Mouse (Mus musculus): ENCODE measurements around the gene Pank4. TPM values are rescaled to one million over a fixed set of nuclear protein-coding genes. Genes with fewer than 3 reads are reported as not detected.

Pank4 gene
- polyA plus RNA-seq, 1 experiment from 2014 or later, result 14.9 TPM

GRCm38 (mm10) chr4:154957289-154957993 is 6.5 kb upstream of the Pank4 start:
- Histone ChIP-seq H3K4me3 (ENCODE audit: low read depth, low read length) (no peak overlapping the region), H3K27me3 (ENCODE audit: control insufficient read depth, insufficient read depth, low read length) (peaks cover 11% of the 10 kb centered on the region; the same call in 1 of the 2 replicates), H3K27ac (replicated peaks) (no peak overlapping the region), H3K36me3 (ENCODE audit: control insufficient read depth, insufficient read depth, low read length) (no peaks in the 10 kb centered on the region), H3K4me1 (replicated peaks; ENCODE audit: control insufficient read depth, insufficient read depth) (peaks cover 9% of the 10 kb centered on the region), H3K9ac (ENCODE audit: low read length) (no peak overlapping the region), H3K4me2 (replicated peaks; ENCODE audit: low read depth) (no peak overlapping the region), H3K9me3 (ENCODE audit: control insufficient read depth, low read length) (no peaks in the 10 kb centered on the region)
- WGBS, result 41% methylated on average over 13 of the region's 13 CpGs
- TF ChIP-seq EP300 (optimal IDR thresholded peaks at IDR 0.05) (no peak), CTCF (IDR thresholded peaks at IDR 0.05; ENCODE audit: low read depth) (no peak)
- DNase-seq (ENCODE audit: low spot score), result no peak
- ATAC-seq (ENCODE audit: low FRiP score, low TSS enrichment), result no peak

- no peak overlapping the region for H3K27ac ChIP-seq (replicated peaks)
- WGBS, result 5% methylated on average over 15 of the region's 15 CpGs
- TF ChIP-seq CTCF (IDR thresholded peaks at IDR 0.05; ENCODE audit: low read depth), result no peak
- no peak for TF ChIP-seq EP300 (optimal IDR thresholded peaks at IDR 0.05)
- no peak overlapping the region for H3K4me2 ChIP-seq (replicated peaks; ENCODE audit: low read depth)
- DNase-seq (ENCODE audit: low spot score) (no peak), ATAC-seq (ENCODE audit: low FRiP score, low TSS enrichment) (no peak)
- no peaks in the 10 kb centered on the region for H3K36me3 ChIP-seq (ENCODE audit: control insufficient read depth, insufficient read depth, low read length)
- H3K4me1 ChIP-seq (replicated peaks; ENCODE audit: control insufficient read depth, insufficient read depth), result peaks cover 9% of the 10 kb centered on the region
- H3K9me3 ChIP-seq (ENCODE audit: control insufficient read depth, low read length), result no peaks in the 10 kb centered on the region
- H3K27me3 ChIP-seq (ENCODE audit: control insufficient read depth, insufficient read depth, low read length), result peaks cover 9% of the 10 kb centered on the region; the same call in 1 of the 2 replicates
- H3K4me3 ChIP-seq (ENCODE audit: low read depth, low read length), result no peak overlapping the region
- no peak overlapping the region for H3K9ac ChIP-seq (ENCODE audit: low read length)
These were observed 5.8 kb upstream of the Pank4 start for GRCm38 (mm10) chr4:154958171-154958570.

DNA sequence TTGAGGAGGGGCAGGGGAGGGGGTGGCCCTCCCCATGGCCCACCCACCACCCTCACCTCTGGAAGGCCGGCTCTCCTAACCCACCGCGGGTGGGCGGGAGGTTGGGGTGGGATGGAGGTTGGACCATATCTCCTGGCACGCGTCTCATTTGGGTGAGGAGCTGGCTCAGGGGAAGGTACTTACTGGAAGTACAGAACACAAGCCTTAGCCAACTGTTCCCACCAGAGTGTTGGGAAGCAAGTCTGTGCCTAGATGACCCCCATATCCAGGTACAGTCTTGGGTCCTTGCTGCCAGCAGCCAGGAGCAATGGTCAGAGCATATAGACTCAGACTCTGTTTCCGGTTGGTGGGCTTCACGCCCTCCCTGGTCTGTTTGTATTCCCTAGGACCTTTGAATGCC is 5.3 kb upstream of the Pank4 start:
- Histone ChIP-seq H3K27ac (replicated peaks) (no peak overlapping the region), H3K27me3 (ENCODE audit: control insufficient read depth, insufficient read depth, low read length) (peaks cover 9% of the 10 kb centered on the region; the same call in 1 of the 2 replicates), H3K4me3 (ENCODE audit: low read depth, low read length) (no peak overlapping the region), H3K36me3 (ENCODE audit: control insufficient read depth, insufficient read depth, low read length) (no peaks in the 10 kb centered on the region), H3K4me2 (replicated peaks; ENCODE audit: low read depth) (no peak overlapping the region), H3K9me3 (ENCODE audit: control insufficient read depth, low read length) (no peaks in the 10 kb centered on the region), H3K9ac (ENCODE audit: low read length) (no peak overlapping the region), H3K4me1 (replicated peaks; ENCODE audit: control insufficient read depth, insufficient read depth) (peaks cover 11% of the 10 kb centered on the region)
- ATAC-seq (ENCODE audit: low FRiP score, low TSS enrichment) (no peak), DNase-seq (ENCODE audit: low spot score) (no peak)
- WGBS, result 21% methylated on average over 8 of the region's 8 CpGs
- TF ChIP-seq CTCF (IDR thresholded peaks at IDR 0.05; ENCODE audit: low read depth), result no peak
- TF ChIP-seq EP300 (optimal IDR thresholded peaks at IDR 0.05), result no peak

DNA sequence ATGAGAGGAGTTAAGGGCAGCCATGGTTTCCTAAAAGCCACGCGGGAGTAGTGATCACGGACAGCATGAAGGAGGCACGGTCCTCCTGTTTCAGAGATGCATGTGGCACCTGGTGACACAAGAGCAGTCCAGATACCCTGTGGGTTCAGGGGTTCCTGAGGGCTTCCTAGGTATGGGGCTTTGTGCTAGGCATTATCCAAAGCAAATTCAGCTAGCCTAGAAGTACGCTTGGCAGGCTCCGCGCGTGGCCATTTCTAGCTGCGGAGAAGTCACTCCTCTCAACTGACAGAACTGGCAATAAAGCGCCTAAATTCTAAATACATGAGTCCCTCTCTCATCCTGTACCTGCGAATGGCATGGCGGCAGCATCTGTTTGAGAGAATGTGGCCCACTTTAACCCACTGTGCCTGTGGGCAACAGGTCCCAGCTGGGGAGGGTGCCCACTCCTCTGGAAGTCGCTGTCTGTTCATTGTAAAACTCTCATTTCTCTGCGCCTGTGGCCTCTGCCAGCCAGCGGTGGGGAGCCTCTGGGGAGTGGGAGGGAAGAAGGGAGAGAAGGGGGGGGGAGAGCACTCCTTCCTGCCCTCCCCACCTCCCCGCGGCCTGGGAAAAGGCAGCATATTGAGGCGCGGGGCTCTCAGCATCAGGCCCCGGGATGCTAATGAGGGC is 3.8 kb upstream of the Pank4 start:
- Histone ChIP-seq H3K36me3 (ENCODE audit: control insufficient read depth, insufficient read depth, low read length) (no peaks in the 10 kb centered on the region), H3K4me3 (ENCODE audit: low read depth, low read length) (peak overlapping the region; percentile 42), H3K27ac (replicated peaks) (no peak overlapping the region), H3K9ac (ENCODE audit: low read length) (0 out of 2 replicates have a peak overlapping the region, but pooled peaks have one; percentile 35), H3K4me2 (replicated peaks; ENCODE audit: low read depth) (peak overlapping the region; percentile 68), H3K9me3 (ENCODE audit: control insufficient read depth, low read length) (no peaks in the 10 kb centered on the region), H3K27me3 (ENCODE audit: control insufficient read depth, insufficient read depth, low read length) (peaks cover 9% of the 10 kb centered on the region; the same call in 1 of the 2 replicates), H3K4me1 (replicated peaks; ENCODE audit: control insufficient read depth, insufficient read depth) (peaks cover 13% of the 10 kb centered on the region)
- TF ChIP-seq CTCF (IDR thresholded peaks at IDR 0.05; ENCODE audit: low read depth), result no peak
- TF ChIP-seq EP300 (optimal IDR thresholded peaks at IDR 0.05), result no peak
- 35% methylated on average over 20 of the region's 20 CpGs for WGBS
- DNase-seq (ENCODE audit: low spot score) (no peak), ATAC-seq (ENCODE audit: low FRiP score, low TSS enrichment) (no peak)

DNA sequence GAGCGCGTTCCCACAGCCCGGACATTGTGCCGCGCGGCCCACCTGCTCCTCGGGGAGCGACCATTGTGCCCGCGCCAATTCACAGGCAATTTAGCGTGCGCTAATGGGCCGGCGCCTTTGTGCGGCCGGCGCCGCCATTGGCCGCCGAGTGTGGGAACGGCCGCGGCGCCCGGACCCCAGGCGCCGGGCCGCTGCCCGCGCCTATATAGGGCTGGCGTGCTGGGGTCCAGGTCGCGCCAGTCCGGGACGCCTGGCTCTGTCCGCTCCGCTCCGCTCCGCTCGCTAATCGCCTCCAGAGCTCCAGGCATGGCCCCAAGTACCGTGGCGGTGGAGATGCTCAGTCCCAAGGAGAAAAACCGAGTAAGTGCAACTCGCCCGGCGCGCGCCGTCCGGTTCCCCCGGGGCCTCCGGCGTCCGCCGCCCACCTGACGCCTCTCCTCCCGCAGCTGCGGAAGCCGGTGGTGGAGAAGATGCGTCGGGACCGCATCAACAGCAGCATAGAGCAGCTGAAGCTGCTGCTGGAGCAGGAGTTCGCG is 3.2 kb upstream of the Pank4 start, which contains the start of gene Hes5:
Hes5 (plus strand) TSS at position 234 of the 536 bp plus-strand sequence.
- WGBS, result under 1% methylated on average over 63 of the region's 65 CpGs
- ATAC-seq (ENCODE audit: low FRiP score, low TSS enrichment) (no peak), DNase-seq (ENCODE audit: low spot score) (no peak)

More for the DNA sequence above, 3.2 kb upstream of the Pank4 start, which contains the start of gene Hes5:
- Histone ChIP-seq H3K27me3 (ENCODE audit: control insufficient read depth, insufficient read depth, low read length) (peaks cover 9% of the 10 kb centered on the region; the same call in 1 of the 2 replicates), H3K4me2 (replicated peaks; ENCODE audit: low read depth) (peak within 1 kb of the TSS; percentile 68), H3K4me3 (ENCODE audit: low read depth, low read length) (peak within 1 kb of the TSS; percentile 42), H3K9ac (ENCODE audit: low read length) (peak within 1 kb of the TSS; percentile 38; the same call in 1 of the 2 replicates), H3K36me3 (ENCODE audit: control insufficient read depth, insufficient read depth, low read length) (no peaks in the 10 kb centered on the region), H3K9me3 (ENCODE audit: control insufficient read depth, low read length) (no peaks in the 10 kb centered on the region), H3K4me1 (replicated peaks; ENCODE audit: control insufficient read depth, insufficient read depth) (peaks cover 15% of the 10 kb centered on the region), H3K27ac (replicated peaks) (no peak within 1 kb of the TSS)
- TF ChIP-seq EP300 (optimal IDR thresholded peaks at IDR 0.05), result no peak
- no peak for TF ChIP-seq CTCF (IDR thresholded peaks at IDR 0.05; ENCODE audit: low read depth)
